Mouse (Mus musculus) bone marrow macrophage, adult 2 months (primary cell): Measurements from ENCODE around the gene Pvalb. TPM values are rescaled to one million over a fixed set of nuclear protein-coding genes. Genes with fewer than 3 reads are reported as not detected.

Source experiments
- H3K27ac ChIP-seq: 2 replicates; pipeline ENCODE4 v1.5.1; 2012; ENCODE audit warnings: low read depth, low read length; ENCODE audit not compliant: insufficient read depth
- H3K4me1 ChIP-seq: 2 replicates; pipeline ENCODE4 v1.6.1; 2012; ENCODE audit warnings: low read length; ENCODE audit not compliant: control insufficient read depth, insufficient read depth
- H3K4me3 ChIP-seq: 2 replicates; pipeline ENCODE4 v1.5.1; 2012; ENCODE audit warnings: mild to moderate bottlenecking, low read length, moderate library complexity; ENCODE audit not compliant: insufficient read depth
- CTCF ChIP-seq: IDR thresholded peaks from 2 replicates; pipeline ENCODE4 v1.5.1; 2012; ENCODE audit warnings: low read depth, mild to moderate bottlenecking, low read length, moderate library complexity
- POLR2A ChIP-seq: IDR thresholded peaks from 2 replicates; pipeline ENCODE4 v1.6.1; 2012; ENCODE audit warnings: mild to moderate bottlenecking, low read depth, low read length, borderline replicate concordance
- polyA plus RNA-seq: library from polyadenylated mRNA; stranded (reverse); fragments of >200 nt; gene quantifications from 2 replicates; pipeline ENCODE4 v1.2.4, GENCODE M21; 2012; ENCODE audit not compliant: missing spikeins, insufficient read depth, insufficient read length

Pvalb gene
- polyA plus RNA-seq, 1 experiment = not detected

GRCm38 (mm10) chr15:78204053-78204847, 1.9 kb downstream of the Pvalb start:
- no peak overlapping the region for H3K4me3 ChIP-seq
- no peak for TF ChIP-seq CTCF
- no peak for TF ChIP-seq POLR2A
- no peaks in the 10 kb centered on the region for H3K4me1 ChIP-seq
- H3K27ac ChIP-seq = no peak overlapping the region

DNA sequence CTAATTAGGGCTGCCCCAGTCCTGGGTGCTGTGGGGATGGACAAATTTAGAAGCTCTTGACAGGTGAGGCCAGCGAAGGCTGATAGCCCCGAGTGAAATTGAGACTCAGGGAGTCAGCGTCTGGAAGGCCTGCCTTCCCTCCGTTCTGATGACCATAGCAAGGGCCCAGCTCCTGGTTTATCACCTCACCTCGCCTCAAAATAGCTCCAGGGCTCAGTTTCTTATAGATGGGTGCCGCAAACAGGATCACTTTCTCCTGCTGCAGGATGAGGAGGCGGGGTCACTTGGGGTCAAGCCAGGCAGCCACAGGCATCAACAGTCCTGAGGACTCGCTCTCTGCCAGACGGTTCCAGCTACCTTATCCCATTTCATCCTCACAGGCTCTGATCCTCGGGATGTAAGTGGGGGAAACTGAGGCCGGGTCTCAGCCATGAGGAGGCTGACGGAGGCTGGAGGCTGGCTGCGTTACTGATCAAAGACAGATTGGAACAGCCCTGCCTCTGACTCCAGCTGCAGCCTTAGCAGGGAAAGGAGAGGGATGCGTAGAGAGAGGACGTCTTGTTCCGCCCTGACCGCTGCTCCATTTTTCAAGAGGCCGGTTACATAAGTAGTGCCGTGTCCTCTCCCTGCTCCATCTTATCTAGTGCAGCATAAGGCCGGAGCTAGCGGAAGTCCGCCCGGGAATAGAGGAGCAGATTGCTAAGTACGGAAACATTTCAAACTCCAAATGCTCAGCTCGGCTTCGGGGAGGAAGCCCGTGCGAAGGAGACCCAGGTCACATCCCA, 10.9 kb downstream of the Pvalb start:
- no peak overlapping the region for H3K4me3 ChIP-seq
- H3K27ac ChIP-seq = no peak overlapping the region
- no peak for TF ChIP-seq CTCF
- H3K4me1 ChIP-seq = no peaks in the 10 kb centered on the region

DNA sequence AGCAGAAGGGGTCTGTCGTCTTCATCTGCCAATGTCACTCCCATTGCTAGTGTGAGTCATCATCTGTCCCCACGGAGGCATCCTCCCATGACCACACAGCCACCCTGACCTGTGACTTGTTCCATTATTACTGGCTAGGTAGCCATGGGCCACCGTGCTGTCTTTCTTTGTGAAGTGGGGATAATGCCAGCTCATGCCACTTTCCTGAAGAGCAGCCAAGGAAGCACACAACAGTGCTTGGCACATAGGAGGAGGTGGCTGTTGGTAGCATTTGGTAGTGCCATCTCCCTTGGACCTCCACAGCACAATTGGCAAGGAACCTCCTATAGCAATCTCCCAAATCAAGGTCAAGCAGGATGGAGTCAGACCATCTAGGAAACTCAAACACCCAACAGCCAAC, 11.9 kb downstream of the Pvalb start:
- H3K27ac ChIP-seq = no peak overlapping the region
- no peak overlapping the region for H3K4me3 ChIP-seq
- no peaks in the 10 kb centered on the region for H3K4me1 ChIP-seq
- no peak for TF ChIP-seq POLR2A
- TF ChIP-seq CTCF = no peak

- TF ChIP-seq CTCF (no peak), POLR2A (no peak)
- Histone ChIP-seq H3K4me3 (no peak overlapping the region), H3K27ac (no peak overlapping the region), H3K4me1 (no peaks in the 10 kb centered on the region)
Measured at GRCm38 (mm10) chr15:78189636-78190035, 16.6 kb downstream of the Pvalb start.

DNA sequence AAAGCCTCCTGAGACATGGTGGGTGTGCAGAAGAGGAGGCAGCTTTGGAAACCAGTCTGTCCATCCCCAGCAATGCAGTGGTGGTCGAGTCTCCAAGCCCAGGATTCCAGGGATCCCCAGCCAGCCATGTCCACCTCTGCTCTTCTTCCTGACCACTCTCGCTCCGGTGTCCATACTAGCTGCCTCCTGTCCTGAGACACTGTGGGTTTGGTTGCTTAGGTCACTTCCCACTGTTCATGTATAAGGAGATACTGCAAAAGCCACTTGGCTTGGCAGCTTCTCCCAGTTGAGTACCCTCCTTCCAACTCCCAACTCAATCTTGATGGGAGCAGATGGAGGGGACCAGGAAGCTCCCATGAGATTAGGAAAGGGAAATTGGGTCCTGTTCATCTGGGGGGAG, 17.7 kb downstream of the Pvalb start:
- Histone ChIP-seq H3K27ac (no peak overlapping the region), H3K4me1 (no peaks in the 10 kb centered on the region), H3K4me3 (no peak overlapping the region)
- no peak for TF ChIP-seq CTCF
- TF ChIP-seq POLR2A = no peak

DNA sequence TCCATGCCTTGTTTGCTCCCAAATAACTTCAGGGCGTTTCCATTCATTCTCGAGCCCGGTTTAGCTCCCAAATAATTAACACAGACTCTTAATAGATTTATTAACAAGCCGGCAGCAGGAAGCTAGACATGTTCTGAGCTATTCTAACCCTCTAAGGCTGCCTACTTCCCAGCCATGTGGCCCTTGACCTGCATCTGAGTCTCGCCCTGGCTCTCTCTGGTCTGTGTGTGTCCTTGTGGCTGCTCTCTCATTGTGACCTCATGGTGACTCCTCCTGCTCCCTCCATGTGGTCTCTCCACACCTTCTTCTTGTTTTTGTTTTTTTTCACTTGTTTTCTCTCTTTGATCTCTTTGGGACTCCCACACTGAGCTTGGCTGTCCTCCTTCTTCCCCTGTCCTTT, 19.3 kb downstream of the Pvalb start:
- no peak overlapping the region for H3K4me3 ChIP-seq
- no peak for TF ChIP-seq CTCF
- TF ChIP-seq POLR2A = no peak
- H3K4me1 ChIP-seq = no peaks in the 10 kb centered on the region
- H3K27ac ChIP-seq = no peak overlapping the region

GRCm38 (mm10) chr15:78185609-78186008, 20.6 kb downstream of the Pvalb start:
- TF ChIP-seq POLR2A (no peak), CTCF (no peak)
- no peaks in the 10 kb centered on the region for H3K4me1 ChIP-seq
- H3K27ac ChIP-seq = no peak overlapping the region

GRCm38 (mm10) chr15:78184855-78185254, 21.3 kb downstream of the Pvalb start:
- TF ChIP-seq POLR2A = no peak
- TF ChIP-seq CTCF = peak; percentile 31; the same call in 1 of the 2 replicates
- no peak overlapping the region for H3K27ac ChIP-seq
- no peaks in the 10 kb centered on the region for H3K4me1 ChIP-seq
- H3K4me3 ChIP-seq = no peak overlapping the region

More at GRCm38 (mm10) chr15:78185609-78186008, 20.6 kb downstream of the Pvalb start:
- no peak overlapping the region for H3K4me3 ChIP-seq

GRCm38 (mm10) chr15:78181701-78182405, 24.3 kb downstream of the Pvalb start:
- no peak overlapping the region for H3K4me3 ChIP-seq
- H3K4me1 ChIP-seq = no peaks in the 10 kb centered on the region
- TF ChIP-seq CTCF = no peak
- no peak for TF ChIP-seq POLR2A
- H3K27ac ChIP-seq = no peak overlapping the region

- no peak for TF ChIP-seq POLR2A
- TF ChIP-seq CTCF = no peak
- H3K4me3 ChIP-seq = no peak overlapping the region
- peaks cover 6% of the 10 kb centered on the region for H3K4me1 ChIP-seq
Measured at GRCm38 (mm10) chr15:78179775-78180174, 26.4 kb downstream of the Pvalb start.

DNA sequence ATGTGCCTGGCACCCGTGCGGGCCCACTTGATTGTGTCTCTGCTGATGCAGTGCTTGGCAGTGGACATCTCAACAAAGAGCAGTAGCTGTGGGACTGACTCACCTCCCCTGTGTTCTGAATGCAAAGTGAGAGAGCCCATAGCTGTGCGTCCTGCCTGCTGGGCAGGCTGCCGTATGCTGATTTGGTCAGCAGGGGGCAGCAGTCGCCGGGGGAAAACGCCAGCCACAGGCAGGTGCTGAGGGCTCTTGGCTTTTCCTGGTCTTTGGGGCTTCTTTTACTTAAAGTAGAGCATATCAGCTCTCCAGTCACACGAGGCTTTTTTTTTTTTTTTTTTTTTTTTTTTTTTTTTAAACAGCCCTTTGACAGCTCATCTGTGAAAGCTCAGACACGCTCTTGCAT, 27.8 kb downstream of the Pvalb start:
- no peak overlapping the region for H3K27ac ChIP-seq
- no peak overlapping the region for H3K4me3 ChIP-seq
- H3K4me1 ChIP-seq = peaks cover 8% of the 10 kb centered on the region
- no peak for TF ChIP-seq POLR2A
- TF ChIP-seq CTCF = peak; percentile 74

More at GRCm38 (mm10) chr15:78179775-78180174, 26.4 kb downstream of the Pvalb start:
- H3K27ac ChIP-seq = no peak overlapping the region
